Mouse (Mus musculus) left cerebral cortex, postnatal 10 days (tissue): ENCODE results near the gene Fbxo44. TPM values are rescaled to one million over a fixed set of nuclear protein-coding genes. Genes with fewer than 3 reads are reported as not detected.
"Not testable (repeated sequence)": the region's sequence is repeated elsewhere in the genome, so short reads cannot be mapped to it uniquely, and the experiment has no call there.

Experiments used
- DNase-seq, 2 experiments: peaks; one replicate each; pipeline ENCODE4 v3.0.0; 2021 to 2022; ENCODE audit warnings: low spot score in 2 of 2, mixed read lengths in 1 of 2; ENCODE audit errors: extremely low spot score in 1 of 2
- intact Hi-C: fragments of 180-260 bp; cut with DNase I; formaldehyde crosslinking; loops from one replicate; pipeline ENCODE4 v1.15.1; 2025
- total RNA-seq, 2 experiments: library from RNA; stranded (reverse); gene quantifications; 2 replicates each; pipeline ENCODE4 v1.2.3; 2021

Fbxo44 gene
- total RNA-seq, 2 experiments from 2014 or later, result 87.6 to 89.9 TPM

DNA sequence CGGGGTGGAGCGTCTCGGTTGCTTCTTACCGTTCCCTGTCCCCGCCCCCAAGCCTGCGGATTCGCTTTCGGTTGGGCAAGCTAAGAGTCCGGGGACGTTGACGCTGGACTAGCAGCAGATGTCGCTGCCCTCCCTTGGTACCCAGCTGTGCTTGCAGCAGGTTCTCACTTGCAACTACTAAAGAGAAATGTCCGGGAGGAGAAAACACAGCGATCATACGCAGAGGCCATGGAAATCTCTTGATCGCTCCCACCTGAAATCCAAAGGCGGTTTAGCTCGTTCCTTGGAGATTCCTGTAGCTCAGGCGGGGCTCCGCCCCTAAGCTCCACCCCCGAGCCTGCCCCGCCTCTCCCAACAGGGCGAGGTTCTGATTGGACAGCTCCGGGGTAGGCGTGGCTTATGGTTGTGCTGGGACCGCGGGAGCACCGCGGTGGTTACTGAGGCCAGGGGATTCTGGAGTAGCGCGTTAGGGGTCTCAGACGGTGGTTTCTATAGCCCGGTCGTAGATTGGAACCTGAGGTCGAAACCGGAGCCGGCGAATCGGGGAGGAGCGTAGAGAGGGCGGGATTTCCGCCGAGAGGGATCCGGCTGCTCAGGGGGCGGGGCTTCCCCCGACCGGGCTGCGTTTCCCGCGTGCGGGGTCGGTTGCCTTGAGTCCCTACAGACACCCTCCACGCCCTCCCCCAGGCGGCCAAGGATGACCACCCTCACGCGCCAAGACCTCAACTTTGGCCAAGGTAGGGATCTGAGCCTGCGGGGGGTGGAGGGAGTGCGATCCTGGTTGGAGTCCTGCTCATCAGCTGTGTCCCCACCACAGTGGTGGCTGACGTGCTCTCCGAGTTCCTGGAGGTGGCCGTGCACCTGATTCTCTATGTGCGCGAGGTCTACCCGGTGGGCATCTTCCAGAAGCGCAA, 19.9 kb downstream of the Fbxo44 start:
- peak; percentile 86 to 95 for DNase-seq
- intact Hi-C loops, result no loop called here

DNA sequence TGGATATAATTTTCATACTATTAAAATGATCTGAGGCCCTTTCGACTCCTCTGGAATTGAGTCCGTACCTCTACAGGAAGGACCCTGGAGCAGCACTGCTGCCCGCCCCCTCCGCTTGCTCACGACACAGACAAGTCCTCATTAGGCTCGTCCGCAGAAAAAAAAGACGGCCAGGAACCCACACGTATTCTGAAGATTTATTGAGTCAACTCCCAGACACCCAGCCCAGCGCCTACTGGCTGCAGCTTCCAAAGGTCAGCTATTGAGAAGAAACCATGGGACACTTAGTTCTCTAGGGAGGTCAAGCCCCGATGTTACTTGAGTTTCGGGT, 20.6 kb downstream of the Fbxo44 start:
- intact Hi-C loops, result no loop called here
- no peak for DNase-seq

DNA sequence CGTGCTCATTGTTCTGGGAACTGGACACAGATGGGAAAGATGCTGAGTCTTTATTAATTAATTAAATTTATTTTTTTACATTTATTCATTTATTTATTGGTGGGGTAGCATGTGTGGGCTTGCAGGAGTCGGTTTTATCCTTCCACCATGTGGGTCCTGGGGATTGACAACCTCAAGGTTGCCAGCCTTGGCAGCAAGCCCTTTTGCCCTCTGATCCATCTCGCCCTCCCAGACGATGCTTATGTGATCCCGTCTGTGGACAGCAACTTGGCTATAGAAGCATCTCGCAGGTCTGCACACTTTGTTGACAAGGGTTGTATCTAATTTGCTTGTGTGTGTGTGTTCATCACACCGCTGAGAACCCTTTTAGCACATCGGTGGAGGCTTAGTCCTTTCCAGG, 22.8 kb downstream of the Fbxo44 start:
- intact Hi-C loops, result no loop called here

DNA sequence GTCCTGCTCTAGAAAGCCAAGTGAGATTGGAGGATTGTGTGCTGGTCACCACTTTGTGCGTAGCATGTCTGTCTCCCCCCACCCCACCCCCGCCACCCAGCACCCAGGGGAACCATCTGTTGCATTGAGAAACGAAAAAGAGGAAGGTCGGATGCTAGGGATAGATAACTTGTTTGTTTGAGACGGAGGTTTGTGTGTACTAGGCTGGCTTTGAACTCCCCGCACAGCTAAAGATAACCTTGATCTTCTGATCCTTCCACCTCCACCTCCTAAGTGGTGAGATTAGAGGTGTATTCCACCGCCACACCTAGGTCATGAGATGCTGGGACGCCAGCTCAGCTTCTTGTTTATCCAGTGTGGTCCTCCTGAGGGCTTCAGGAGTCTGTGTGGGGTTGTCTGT, 25.3 kb downstream of the Fbxo44 start:
- no peak for DNase-seq
- intact Hi-C loops, result no loop called here

More for the DNA sequence above, 22.8 kb downstream of the Fbxo44 start:
- no peak for DNase-seq

DNA sequence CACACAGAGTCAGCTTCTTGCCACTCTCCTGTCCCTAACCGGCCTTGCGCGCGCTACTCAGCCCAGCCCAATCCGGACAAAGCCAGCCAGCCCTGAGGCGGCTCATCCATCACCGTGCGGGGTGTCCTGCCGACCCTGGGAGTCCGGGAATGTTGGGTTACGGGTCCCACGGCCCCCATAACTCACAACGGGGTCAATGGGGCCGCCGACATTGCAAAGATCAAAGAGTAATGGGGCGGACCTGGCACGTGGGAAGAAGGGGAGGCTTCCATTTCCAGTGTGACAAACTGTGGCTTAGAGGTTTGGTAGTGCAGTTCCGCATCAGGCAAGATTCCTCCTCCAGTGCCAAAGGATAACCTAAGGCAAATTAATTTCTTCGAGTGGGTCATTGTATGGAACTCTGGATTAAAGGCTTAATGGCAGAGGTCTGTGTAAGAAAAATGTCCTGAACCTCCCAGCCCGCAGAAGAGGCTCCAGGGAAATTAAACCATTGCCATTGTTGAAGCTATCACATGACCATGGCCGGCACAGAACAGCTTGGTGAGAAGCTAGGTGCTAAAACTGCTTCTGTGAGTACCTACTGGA, 28.7 kb downstream of the Fbxo44 start:
- DNase-seq, result no peak

DNA sequence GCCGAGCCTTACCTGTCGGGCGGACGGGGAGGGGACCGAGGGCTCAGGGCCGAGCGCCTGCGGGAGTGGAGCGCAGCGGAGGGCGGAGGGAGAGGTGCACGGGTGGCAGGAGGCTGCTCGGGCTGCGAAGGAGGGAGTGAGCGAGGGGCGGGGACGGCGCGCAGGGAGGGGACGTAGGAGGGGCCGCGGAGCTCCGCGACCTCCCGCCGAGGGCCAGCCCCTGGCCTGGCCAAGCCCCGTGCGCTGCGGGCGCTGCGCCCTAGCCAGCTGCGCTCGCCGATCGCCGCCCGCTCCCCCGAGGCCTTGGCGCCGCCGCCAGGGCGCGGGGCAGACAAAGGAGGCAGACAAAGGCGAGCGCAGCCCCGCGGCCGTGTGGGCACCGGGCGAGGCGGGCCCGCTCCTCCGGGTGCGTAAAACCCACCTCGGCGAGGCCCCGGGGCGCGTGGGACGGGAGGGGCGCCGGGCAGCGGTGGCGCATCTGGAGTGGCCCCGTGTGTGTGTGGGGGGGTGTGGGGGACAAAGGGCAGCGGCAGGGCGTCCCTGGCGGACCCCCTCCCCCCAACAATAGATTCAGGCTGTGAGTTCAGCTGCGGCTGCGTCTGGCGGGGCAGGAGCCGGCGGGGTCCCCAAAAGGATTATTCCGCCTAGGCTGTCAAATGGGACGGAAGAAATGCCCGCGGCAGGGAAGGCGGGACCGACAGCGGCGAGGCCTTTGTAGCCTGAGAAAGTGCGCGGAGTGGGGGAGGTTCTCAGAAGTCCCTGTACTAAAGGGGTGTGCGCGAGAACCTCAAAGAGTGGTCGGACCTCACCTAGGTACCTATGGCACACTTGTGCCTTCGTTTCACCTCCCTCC, 29.5 kb downstream of the Fbxo44 start, which contains the start of gene Draxin:
Draxin (minus strand) TSS at position 138 of the 853 bp plus-strand sequence.
- peak in 1 of 2 experiments; percentile 72 for DNase-seq
- intact Hi-C loops, result no loop called here

More for the DNA sequence above, 28.7 kb downstream of the Fbxo44 start:
- intact Hi-C loops, result no loop called here

DNA sequence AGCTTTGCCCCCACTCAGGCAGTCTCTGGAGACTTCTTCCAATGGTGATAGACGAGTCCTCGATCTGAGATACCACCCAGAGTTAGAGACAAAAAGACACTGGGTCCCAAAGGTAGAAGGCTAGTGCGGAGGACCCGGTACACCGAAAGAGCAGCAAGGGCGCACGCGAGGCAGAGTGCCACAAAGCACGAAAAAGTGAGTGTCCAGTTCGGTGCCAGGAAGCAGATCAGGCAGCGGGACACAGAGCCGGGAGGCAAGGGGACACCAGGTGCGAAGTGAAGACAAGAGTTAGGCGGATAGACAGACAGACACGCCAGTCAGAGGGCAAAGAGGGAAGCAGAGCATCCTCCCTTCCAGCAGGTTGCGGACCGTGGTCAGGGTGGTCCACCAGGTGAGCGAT, 30.1 kb downstream of the Fbxo44 start, which contains the start of gene Mad2l2:
Mad2l2 (plus strand) TSS at position 252 of the 400 bp plus-strand sequence.
- intact Hi-C loops, result no loop called here
- DNase-seq, result no peak

DNA sequence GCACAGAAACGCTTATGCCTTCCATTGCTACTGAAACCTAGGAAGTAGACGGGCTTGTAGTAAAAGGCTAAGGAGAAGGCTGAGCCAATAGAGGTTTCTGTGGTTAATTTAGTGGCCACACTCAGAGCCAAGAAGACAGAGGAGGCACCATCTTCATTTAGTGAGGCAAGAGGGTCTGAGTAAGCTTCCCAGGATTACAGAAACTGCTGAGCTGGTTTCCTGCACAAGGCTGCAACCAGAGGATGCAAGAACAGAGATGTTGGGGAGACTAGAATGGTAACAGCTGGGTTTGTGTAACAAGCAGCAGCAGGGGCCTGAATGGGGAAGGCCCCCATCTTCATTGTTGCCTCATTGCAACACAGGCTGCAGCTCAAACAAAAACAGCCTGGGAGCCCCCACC, 31.6 kb downstream of the Fbxo44 start:
- intact Hi-C loops, result no loop called here
- no peak for DNase-seq

DNA sequence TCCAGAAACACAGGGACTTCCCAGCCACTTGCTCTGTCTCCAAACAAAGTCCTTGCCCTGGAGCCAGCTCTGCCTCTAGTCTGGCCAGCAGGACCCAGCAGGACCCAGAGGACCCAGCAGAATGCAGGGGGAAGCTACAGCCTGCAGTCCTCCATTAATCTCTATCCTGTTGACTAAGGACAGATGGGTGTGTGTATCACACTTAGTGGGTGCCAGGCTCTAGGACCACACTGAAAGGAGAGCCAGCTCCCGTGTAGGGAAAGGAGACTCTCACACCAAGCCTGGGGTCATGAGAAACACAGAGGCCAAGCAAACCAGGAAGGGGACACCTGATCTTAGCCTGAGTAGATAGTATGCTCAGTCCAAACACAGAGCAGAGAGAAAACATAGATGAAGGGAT, 32.0 kb downstream of the Fbxo44 start:
- DNase-seq, result no peak
- intact Hi-C loops, result no loop called here

DNA sequence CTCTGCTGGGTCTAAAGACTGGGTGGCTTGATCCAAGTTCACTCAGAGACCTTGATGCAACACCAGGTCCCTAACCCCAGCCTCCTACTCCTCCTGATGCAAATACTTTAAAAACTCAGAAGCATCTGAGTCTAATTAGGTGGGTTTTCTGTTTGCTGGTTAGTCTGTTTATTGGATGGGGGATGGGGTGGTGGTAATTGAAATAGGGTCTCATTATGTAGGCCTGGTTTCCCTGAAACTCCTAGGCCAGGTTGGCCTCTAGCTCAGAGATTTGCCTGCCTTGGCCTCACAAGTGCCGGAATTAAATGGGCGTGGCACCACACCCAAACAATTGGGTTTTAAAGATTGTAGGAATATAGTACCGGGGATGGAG, 37.6 kb downstream of the Fbxo44 start:
- intact Hi-C loops, result no loop called here
- no peak for DNase-seq

DNA sequence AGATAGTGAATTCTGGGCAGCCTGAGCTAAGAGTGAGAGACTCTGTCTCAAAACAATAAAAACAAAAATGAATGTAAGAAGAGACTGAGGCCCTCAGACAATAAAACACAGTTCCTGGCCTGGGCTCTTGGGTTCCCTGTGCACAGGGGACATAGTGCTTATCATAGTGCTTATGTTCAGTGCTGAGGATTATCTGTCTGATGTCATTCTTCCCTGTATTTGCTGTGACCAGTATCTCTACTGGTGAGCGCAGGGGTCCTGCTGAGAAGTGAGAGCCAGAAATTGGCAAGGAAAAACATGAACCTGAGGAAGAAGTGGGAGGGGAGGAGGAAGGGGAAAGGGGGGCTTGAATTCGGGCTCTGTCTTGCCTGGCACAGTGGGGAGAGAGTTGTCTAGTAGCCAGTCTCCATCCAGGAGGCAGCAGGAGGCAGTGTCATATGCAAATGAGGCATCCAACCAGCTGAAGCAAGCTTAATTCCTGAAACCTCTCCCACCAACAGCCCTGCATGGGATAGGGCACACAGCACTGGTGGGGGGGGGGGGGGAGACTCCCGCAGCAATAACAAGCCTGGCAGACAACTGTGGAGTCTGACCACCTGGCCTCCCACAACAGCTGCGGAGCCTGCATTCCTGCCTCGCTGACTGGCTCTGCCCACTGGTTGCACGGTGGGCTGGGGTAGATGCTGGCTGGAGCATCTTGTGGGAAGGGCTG, 38.1 kb downstream of the Fbxo44 start:
- no peak for DNase-seq
- intact Hi-C loops, result no loop called here

DNA sequence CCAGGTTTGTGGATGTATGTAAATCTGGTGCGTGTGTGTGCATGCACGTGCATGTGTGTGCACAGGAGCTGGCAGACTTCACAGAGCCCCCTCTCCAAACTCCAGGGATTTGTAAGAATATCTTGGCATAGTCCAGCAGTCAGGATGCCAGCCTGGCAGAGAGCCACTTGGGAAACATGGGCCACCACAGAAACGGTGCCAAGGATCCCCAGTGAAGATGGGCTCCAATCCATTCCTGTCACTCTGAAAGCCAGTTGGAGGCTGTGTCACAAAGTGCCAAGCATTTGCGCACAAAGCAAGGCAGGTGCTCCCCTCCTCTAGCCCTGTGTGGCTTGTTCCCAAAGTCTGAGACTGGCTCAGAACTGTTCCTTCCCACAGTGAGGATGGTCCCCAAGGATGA, 38.9 kb downstream of the Fbxo44 start:
- DNase-seq, result peak; percentile 73 to 78
- intact Hi-C loops, result no loop called here

DNA sequence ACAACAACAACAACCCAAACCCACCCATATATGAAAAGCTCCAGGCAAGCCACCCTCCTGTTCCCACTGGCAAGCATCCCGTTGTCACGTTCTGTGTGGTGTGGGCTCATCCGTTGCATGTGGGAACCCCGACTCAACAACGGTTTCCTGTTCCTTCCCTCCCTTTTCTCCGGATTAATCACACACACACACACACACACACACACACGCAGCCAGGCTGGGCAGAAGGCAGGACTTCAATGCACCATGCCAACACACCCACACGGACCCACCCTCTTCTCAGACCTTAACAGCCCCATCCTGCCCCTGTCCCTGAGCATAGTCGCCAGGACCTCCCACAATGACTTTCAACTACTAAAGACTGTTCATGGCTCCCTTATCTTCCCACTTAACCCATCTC, 39.7 kb downstream of the Fbxo44 start:
- intact Hi-C loops, result no loop called here
- DNase-seq, result no peak

DNA sequence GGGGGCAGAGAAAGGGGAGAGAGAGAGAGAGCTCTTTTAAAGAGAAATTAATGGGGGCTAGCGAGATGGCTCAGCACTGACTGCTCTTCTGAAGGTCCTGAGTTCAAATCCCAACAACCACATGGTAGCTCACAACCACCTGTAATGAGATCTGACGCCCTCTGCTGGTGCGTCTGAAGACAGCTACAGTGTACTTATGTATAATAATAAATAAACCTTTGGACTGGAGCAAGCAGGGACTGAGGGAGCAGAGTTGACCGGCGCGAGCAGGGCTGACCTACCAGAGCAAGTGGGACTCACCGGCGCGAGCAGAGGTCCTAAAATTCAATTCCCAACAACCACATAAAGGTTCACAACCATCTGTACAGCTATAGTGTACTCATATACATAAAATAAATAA, 40.7 kb downstream of the Fbxo44 start:
- not testable (repeated sequence) for DNase-seq
- intact Hi-C loops, result loop anchor here (5.0 kb wide), 1 partner anchor 33 kb away; the partner anchor contains the start of gene Fbxo6

DNA sequence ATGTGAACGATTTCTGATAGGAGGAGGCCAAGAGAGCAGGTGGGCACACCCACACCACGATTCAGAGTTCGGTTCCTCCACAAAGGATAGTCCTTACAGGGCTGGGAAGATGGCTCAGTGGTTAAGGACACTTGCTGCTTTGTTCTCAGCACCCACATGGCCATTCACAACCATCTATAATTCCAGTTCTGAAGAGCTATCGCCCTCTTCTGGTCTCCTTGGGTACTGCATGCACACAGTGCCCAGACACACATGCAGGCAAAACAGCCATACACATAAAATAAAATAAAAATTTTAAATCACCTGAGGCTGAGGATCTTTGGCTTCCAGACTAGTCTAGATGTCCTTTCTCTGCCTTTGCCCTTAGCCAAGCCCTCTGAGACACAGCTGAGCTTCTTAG, 42.9 kb downstream of the Fbxo44 start:
- intact Hi-C loops, result loop anchor here (5.0 kb wide), 1 partner anchor 35 kb away; the partner anchor contains the start of gene Fbxo6
- DNase-seq, result no peak

DNA sequence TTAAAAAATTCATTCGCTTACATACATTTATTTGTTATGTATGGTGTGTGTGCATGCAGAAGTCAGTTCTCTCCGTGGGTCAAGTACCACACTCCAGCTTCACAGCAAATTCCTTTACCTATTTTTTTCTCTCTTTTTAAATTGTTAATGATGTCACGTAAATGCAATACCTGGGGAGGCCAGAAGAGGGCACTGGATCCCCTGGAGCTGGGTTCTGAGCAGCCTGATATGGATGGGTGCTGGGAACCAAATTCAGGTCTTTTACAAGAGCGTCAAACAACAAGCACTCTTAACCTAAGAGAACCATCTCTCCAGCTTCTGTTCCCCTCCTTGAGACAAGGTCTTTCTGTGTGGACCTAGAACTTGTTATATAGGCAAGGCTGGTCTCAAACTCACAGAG, 43.6 kb downstream of the Fbxo44 start:
- DNase-seq, result no peak
- intact Hi-C loops, result loop anchor here (5.0 kb wide), 1 partner anchor 36 kb away; the partner anchor contains the start of gene Fbxo6

DNA sequence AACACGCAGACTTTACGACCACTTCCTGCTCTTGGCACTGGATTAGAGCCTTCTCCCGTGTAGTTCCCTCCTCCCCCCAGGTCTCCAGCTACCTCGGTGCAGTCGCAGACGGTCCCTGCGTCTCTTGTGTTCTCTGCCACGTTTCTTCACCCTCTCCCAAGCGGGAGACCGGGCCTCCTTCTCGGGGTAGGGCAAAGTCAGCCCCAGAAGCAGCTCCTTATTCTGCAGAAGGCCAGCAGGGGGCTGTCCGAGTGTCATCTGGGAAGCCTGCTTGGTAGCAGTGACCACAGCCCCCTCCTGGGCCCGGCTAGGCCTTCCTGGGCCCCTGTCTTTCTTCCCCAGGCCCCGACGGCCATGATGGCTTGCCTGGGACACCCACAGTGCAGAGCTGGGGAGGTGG, 44.8 kb downstream of the Fbxo44 start:
- DNase-seq, result peak in 1 of 2 experiments; percentile 58
- intact Hi-C loops, result loop anchor here (2.0 to 5.0 kb wide), 2 partner anchors 37 to 51 kb away; partner anchors contain the start of gene Fbxo6

DNA sequence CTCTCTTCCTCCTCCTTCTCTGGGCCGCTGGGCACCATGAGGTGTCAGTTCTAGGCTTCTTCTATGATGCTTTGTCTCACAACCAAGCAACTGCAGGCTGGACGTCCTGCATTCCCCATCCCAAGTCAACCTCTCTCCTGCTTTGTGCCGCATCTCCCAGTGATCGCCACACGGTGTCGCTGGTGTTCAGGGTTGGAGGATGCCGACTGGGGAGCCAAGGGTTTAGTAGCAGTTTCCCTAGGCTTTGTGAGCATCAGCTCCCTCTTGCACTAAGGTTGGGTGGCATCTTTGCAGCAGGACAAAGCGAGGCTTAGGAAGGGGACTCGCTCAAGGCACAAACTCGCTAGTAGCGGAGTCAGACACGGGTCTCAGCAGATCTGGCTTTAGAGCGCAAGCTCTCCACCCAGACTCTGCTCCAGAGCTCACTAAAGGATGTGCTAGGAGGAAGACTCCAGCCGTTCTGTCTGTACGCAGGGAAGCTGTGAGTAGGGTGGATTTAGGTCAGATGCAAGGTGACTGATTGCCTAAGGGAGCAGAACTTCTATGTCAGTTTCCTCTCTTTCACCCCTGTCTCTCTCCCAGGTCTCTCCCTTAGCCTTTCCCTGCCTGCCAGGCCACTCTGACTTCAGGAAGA, 45.4 kb downstream of the Fbxo44 start:
- intact Hi-C loops, result loop anchor here (2.0 to 5.0 kb wide), 2 partner anchors 37 to 52 kb away; partner anchors contain the start of gene Fbxo6
- peak; percentile 74 to 85 for DNase-seq
